ENCODE assay signal across 8 mouse cellular contexts in genomic region chr14:31233996-31234591, GRCm38 (mm10). TPM values are rescaled to one million over a fixed set of nuclear protein-coding genes. Genes with fewer than 3 reads are reported as not detected.
A peak's percentile ranks its signal among the peaks of the same experiment; 100 is the strongest.
DNase-seq lines count a peak whose midpoint lies in the region; ATAC-seq lines count a peak whose summit lies in the region.

No protein-coding gene starts in this region.

- no peak overlapping the region for H3K9ac ChIP-seq in intestine, embryonic 16.5 days (ENCODE audit: low read depth, low read length)
- peak overlapping the region; percentile 45 for H3K9ac ChIP-seq in midbrain, embryonic 11.5 days (ENCODE audit: low read length)

- peak; percentile 86 for DNase-seq in urinary bladder, postnatal 14 days (ENCODE audit: low spot score)
- DNase-seq in urinary bladder, adult 2 months (ENCODE audit: low spot score): no peak
- DNase-seq in cerebellum, postnatal 4 days (ENCODE audit: low spot score in 2 of 2): peak; percentile 80 to 88
- DNase-seq in gastrocnemius, postnatal 14 days: peak; percentile 77
- DNase-seq in left cerebral cortex, postnatal 25 days (ENCODE audit: low spot score in 2 of 2): peak; percentile 79 to 83
- peak; percentile 97 for DNase-seq in midbrain, embryonic 11.5 days (ENCODE audit: low spot score, missing footprints)
- peak; percentile 85 for DNase-seq in right cerebral cortex, postnatal 4 days

- H3K27me3 ChIP-seq in intestine, embryonic 16.5 days (replicated peaks; ENCODE audit: control insufficient read depth, insufficient read depth, low read length): no peaks in the 10 kb centered on the region
- H3K27me3 ChIP-seq in midbrain, embryonic 11.5 days (ENCODE audit: control insufficient read depth, insufficient read depth, low read length): no peaks in the 10 kb centered on the region

- H3K4me3 ChIP-seq in intestine, embryonic 16.5 days (ENCODE audit: low read length): no peak overlapping the region
- H3K4me3 ChIP-seq in midbrain, embryonic 11.5 days (ENCODE audit: low read depth, low read length): no peak overlapping the region

- H3K27ac ChIP-seq in intestine, embryonic 16.5 days (ENCODE audit: low read length): no peak overlapping the region
- no peak overlapping the region for H3K27ac ChIP-seq in midbrain, embryonic 11.5 days (ENCODE audit: low read depth, low read length)

- intact Hi-C loops in gastrocnemius, postnatal 14 days (cut with DNase I; ENCODE audit: low total_unique reads): no loop called here
- intact Hi-C loops in left cerebral cortex, postnatal 25 days (cut with DNase I): loop anchor here (1.0 kb wide), 1 partner anchor 19 kb away; no protein-coding TSS in a partner anchor

- 0 out of 2 replicates have a peak, but pooled peaks cover 6% of the 10 kb centered on the region for H3K4me1 ChIP-seq in intestine, embryonic 16.5 days (ENCODE audit: control insufficient read depth, insufficient read depth, low read length)
- no peaks in the 10 kb centered on the region for H3K4me1 ChIP-seq in midbrain, embryonic 11.5 days (ENCODE audit: control insufficient read depth, insufficient read depth, low read length)

- no peaks in the 10 kb centered on the region for H3K36me3 ChIP-seq in intestine, embryonic 16.5 days (ENCODE audit: control insufficient read depth, insufficient read depth, low read length)
- H3K36me3 ChIP-seq in midbrain, embryonic 11.5 days (ENCODE audit: control insufficient read depth, insufficient read depth, low read length): no peaks in the 10 kb centered on the region

- ATAC-seq in intestine, embryonic 16.5 days: peak; percentile 62
- ATAC-seq in midbrain, embryonic 11.5 days (ENCODE audit: low FRiP score): peak; percentile 22; the same call in 1 of the 2 replicates

- WGBS in intestine, embryonic 16.5 days: 16% methylated on average over 11 of the region's 11 CpGs
- 24% methylated on average over 11 of the region's 11 CpGs for whole genome bisulfite sequencing in midbrain, embryonic 11.5 days

- H3K9me3 ChIP-seq in intestine, embryonic 16.5 days (ENCODE audit: control insufficient read depth, low read length): no peaks in the 10 kb centered on the region
- no peaks in the 10 kb centered on the region for H3K9me3 ChIP-seq in midbrain, embryonic 11.5 days (ENCODE audit: control insufficient read depth, low read length)

- no peak overlapping the region for H3K4me2 ChIP-seq in intestine, embryonic 16.5 days (ENCODE audit: low read depth, low read length)
- no peak overlapping the region for H3K4me2 ChIP-seq in midbrain, embryonic 11.5 days

RNA-seq across cellular contexts. Expression of gene Sema3g, which starts 16.4 kb away (rescaled TPM):
- polyA plus RNA-seq in urinary bladder, adult 2 months (2012; rRNA removed): 3.6 and 5.9 TPM in 2 replicates
- 1 to 10 TPM; 7.2 to 8.7 TPM for total RNA-seq in gastrocnemius, postnatal 14 days (2021)
- polyA plus RNA-seq in intestine, embryonic 16.5 days (2015; fragmentation: Nextera tagmentation; extraction: Ambion mirVana): 0.51 and 0.67 TPM in 2 replicates
- total RNA-seq in left cerebral cortex, postnatal 25 days (2021): 1 to 10 TPM; 4.9 to 5.5 TPM
- polyA plus RNA-seq in midbrain, embryonic 11.5 days (2014; fragmentation: Nextera tagmentation; extraction: Ambion mirVana): 0.19 and 0.37 TPM in 2 replicates

RNA-seq across cellular contexts. Expression of gene Phf7, which starts 17.0 kb away (rescaled TPM):
- polyA plus RNA-seq in urinary bladder, adult 2 months (2012; rRNA removed): 8.9 and 9.0 TPM in 2 replicates
- 1 to 10 TPM; 5.5 to 6.3 TPM for total RNA-seq in gastrocnemius, postnatal 14 days (2021)
- 10.5 and 10.8 TPM in 2 replicates for polyA plus RNA-seq in intestine, embryonic 16.5 days (2015; fragmentation: Nextera tagmentation; extraction: Ambion mirVana)
- total RNA-seq in left cerebral cortex, postnatal 25 days (2021): 1 to 10 TPM; 3.2 to 4.2 TPM
- polyA plus RNA-seq in midbrain, embryonic 11.5 days (2014; fragmentation: Nextera tagmentation; extraction: Ambion mirVana): 12.5 and 14.3 TPM in 2 replicates

RNA-seq across cellular contexts. Expression of gene Bap1, which starts 17.2 kb away (rescaled TPM):
- 41.8 and 43.2 TPM in 2 replicates for polyA plus RNA-seq in urinary bladder, adult 2 months (2012; rRNA removed)
- total RNA-seq in gastrocnemius, postnatal 14 days (2021): 10 to 100 TPM; 35.2 to 40.4 TPM
- polyA plus RNA-seq in intestine, embryonic 16.5 days (2015; fragmentation: Nextera tagmentation; extraction: Ambion mirVana): 61.8 and 63.3 TPM in 2 replicates
- 100 to 1,000 TPM; 138 to 146 TPM for total RNA-seq in left cerebral cortex, postnatal 25 days (2021)
- polyA plus RNA-seq in midbrain, embryonic 11.5 days (2014; fragmentation: Nextera tagmentation; extraction: Ambion mirVana): 95.7 and 95.9 TPM in 2 replicates

RNA-seq across cellular contexts. Expression of gene Nisch, which starts 17.3 kb away (rescaled TPM):
- 211 and 293 TPM in 2 replicates for polyA plus RNA-seq in urinary bladder, adult 2 months (2012; rRNA removed)
- total RNA-seq in gastrocnemius, postnatal 14 days (2021): 100 to 1,000 TPM in 1 of 2 experiments, 10 to 100 TPM in 1; 93.2 to 102 TPM
- polyA plus RNA-seq in intestine, embryonic 16.5 days (2015; fragmentation: Nextera tagmentation; extraction: Ambion mirVana): 217 and 228 TPM in 2 replicates
- 100 to 1,000 TPM; 375 to 386 TPM for total RNA-seq in left cerebral cortex, postnatal 25 days (2021)
- polyA plus RNA-seq in midbrain, embryonic 11.5 days (2014; fragmentation: Nextera tagmentation; extraction: Ambion mirVana): 243 and 258 TPM in 2 replicates

RNA-seq across cellular contexts. Expression of gene Tnnc1, which starts 26.0 kb away (rescaled TPM):
- 3.0 and 3.5 TPM in 2 replicates for polyA plus RNA-seq in urinary bladder, adult 2 months (2012; rRNA removed)
- total RNA-seq in gastrocnemius, postnatal 14 days (2021): 100 to 1,000 TPM; 273 to 573 TPM
- polyA plus RNA-seq in intestine, embryonic 16.5 days (2015; fragmentation: Nextera tagmentation; extraction: Ambion mirVana): 3.5 and 3.7 TPM in 2 replicates
- 10 to 100 TPM; 65.9 to 79.1 TPM for total RNA-seq in left cerebral cortex, postnatal 25 days (2021)
- 0.40 and 0.80 TPM in 2 replicates for polyA plus RNA-seq in midbrain, embryonic 11.5 days (2014; fragmentation: Nextera tagmentation; extraction: Ambion mirVana)
